Mouse (Mus musculus): Measurements from ENCODE around the gene Ugt1a1. TPM values are rescaled to one million over a fixed set of nuclear protein-coding genes. Genes with fewer than 3 reads are reported as not detected.

Gene Ugt1a1
- not detected for polyA plus RNA-seq (2017; shearing (Covaris generic))

DNA sequence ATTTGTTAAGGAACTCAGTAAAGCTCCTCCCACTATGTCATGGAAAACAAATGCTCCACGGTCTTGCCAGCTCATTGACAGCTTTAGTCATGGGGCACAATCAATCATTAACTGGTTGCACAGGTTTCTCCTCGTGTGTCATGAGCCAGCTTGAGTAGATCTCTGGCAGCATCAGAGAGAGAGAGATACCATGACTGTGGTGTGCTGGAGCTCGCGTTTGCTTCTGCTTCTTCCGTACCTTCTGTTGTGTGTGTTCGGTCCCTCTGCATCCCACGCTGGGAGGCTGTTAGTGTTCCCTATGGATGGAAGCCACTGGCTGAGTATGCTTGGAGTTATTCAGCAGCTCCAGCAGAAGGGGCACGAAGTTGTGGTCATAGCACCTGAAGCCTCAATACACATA, at the start of gene Ugt1a1:
Gene Ugt1a1, plus strand, starts transcription at position 148 of the 400 bp plus-strand sequence.

DNA sequence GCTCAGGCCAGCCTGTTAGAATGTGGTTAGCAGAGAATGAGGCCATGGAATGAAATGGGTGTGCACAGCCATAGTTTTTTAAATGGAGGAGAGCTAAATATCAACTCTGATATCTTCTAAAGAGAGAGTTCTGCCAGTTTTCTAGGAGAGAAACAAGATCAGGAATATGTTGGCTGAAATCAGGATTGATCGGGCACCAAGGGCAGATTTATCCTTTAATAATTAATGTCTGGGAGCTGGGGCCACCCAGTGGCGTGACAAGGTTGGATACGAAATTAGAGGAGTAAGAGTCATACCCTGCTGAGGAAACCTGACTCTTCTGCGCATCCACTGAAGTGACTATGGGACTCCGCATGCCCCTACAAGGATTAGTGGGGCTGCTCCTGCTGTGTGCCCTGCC, 46.0 kb upstream of the Ugt1a1 start, which contains the start of gene Ugt1a5:
Gene Ugt1a5, plus strand, starts transcription at position 302 of the 400 bp plus-strand sequence.

DNA sequence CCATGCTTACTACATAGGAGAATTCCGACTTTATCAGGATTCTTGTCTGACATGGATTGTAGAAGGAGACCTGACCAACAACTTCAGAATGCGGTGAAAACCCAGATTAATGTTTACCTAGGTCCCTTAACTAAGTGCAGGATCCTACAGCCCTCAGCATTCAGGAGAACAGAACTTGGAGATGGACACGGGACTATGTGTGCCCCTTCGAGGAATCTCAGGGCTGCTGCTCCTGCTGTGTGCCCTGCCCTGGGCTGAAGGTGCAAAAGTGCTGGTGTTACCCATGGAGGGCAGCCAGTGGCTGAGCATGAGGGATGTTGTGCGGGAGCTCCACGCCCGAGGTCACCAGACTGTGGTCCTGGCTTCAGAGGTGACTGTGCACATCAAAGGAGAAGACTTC, 11.3 kb upstream of the Ugt1a1 start, which contains the start of gene Ugt1a2:
Gene Ugt1a2, plus strand, starts transcription at position 146 of the 400 bp plus-strand sequence.

DNA sequence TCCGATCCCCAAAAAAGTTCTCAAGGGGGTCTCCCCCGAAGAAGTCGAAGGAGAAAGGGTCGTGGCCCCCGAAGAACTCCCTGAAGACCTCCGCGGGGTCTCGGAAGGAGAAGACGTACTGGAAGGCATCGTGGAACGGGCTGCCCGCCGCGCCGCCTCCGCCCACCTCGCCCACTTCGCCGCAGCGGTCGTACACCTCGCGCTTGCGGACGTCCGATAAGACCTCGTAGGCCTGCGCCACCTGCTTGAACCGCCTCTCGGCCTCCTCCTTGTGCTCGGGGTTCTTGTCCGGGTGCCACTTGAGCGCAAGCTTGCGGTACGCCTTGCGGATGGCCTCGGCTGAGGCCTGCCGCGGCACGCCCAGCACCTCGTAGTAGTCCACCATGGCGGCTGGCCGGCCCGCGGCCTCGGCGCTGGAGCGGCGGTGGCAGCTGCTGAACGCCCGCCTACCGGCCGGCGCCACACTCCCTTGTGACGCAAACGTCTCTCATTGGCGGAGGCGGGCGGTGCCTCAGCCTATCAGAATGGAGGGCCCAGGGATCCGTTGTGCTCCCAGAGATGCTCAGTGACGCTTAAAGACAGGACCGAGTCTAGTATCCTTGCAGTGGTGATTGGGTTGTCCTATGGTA, 6.4 kb upstream of the Ugt1a1 start, which contains the start of gene Dnajb3:
Gene Dnajb3, minus strand, starts transcription at position 489 of the 629 bp plus-strand sequence.

DNA sequence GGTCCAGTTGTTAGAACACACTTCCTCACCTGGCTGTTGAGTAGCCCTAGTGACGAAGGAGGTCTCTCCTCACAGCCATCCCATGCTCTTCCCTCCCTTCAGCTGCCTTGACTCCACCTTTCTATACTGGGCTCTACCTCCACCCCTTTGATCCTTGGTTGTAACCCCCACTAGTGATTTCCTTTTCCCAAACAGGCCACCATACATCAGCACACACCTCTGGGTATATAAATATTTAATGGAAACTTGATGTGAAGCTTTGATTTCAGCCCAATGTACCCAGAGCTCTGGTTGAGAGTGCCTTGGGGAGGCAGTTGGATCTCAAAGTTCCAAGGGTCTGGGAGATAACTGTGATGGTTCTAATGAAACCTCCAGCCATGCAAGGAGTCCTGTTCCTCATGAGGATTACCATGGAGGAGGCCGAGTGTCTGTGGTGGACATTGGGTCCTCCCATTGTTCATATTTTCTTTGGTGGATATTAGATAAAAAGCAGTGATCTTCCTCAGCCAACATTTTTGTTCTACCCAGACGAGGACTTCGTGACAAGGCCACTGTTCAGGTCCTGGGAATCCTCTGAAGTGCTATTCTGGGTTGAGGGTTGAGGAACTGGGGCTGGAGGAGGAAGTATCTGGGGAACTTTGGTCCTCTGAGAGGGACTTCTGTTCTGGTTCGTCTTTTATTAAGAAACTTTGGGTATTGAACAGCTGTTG, 15.1 kb downstream of the Ugt1a1 start, which contains the start of gene Mroh2a:
Gene Mroh2a, plus strand, starts transcription at position 317 of the 710 bp plus-strand sequence.

Other genes starting within 250 kb of the Ugt1a1 start
- 21.1 TPM for gene Usp40, start 203.4 kb upstream of the Ugt1a1 start, polyA plus RNA-seq (2017; shearing (Covaris generic))
- gene Ugt1a10, start 156.6 kb upstream of the Ugt1a1 start, polyA plus RNA-seq (2017; shearing (Covaris generic)), result not detected
- 0.15 TPM for gene Ugt1a9, start 141.2 kb upstream of the Ugt1a1 start, polyA plus RNA-seq (2017; shearing (Covaris generic))
- not detected for gene Ugt1a8, start 124.1 kb upstream of the Ugt1a1 start, polyA plus RNA-seq (2017; shearing (Covaris generic))
- 0.90 TPM for gene Ugt1a7c, start 116.9 kb upstream of the Ugt1a1 start, polyA plus RNA-seq (2017; shearing (Covaris generic))
- not detected for gene Ugt1a6b, start 108.7 kb upstream of the Ugt1a1 start, polyA plus RNA-seq (2017; shearing (Covaris generic))
- 0.66 TPM for gene Ugt1a6a, start 77.2 kb upstream of the Ugt1a1 start, polyA plus RNA-seq (2017; shearing (Covaris generic))
- gene Ugt1a5, start 45.9 kb upstream of the Ugt1a1 start, polyA plus RNA-seq (2017; shearing (Covaris generic)), result not detected
- gene Ugt1a2, start 11.4 kb upstream of the Ugt1a1 start, polyA plus RNA-seq (2017; shearing (Covaris generic)), result not detected
- gene Dnajb3, start 6.2 kb upstream of the Ugt1a1 start, polyA plus RNA-seq (2017; shearing (Covaris generic)), result 0.53 TPM
- 0.75 TPM for gene Mroh2a, start 15.0 kb downstream of the Ugt1a1 start, polyA plus RNA-seq (2017; shearing (Covaris generic))
- gene Hjurp, start 65.7 kb downstream of the Ugt1a1 start, polyA plus RNA-seq (2017; shearing (Covaris generic)), result 115 TPM
- gene Trpm8, start 65.7 kb downstream of the Ugt1a1 start, polyA plus RNA-seq (2017; shearing (Covaris generic)), result not detected
- gene Spp2, start 195.0 kb downstream of the Ugt1a1 start, polyA plus RNA-seq (2017; shearing (Covaris generic)), result not detected

Data from activated CD4-positive, CD25-positive, alpha-beta regulatory T cell, adult 9 weeks (primary cell).